Mouse (Mus musculus) thymus, postnatal 10 days (tissue): ENCODE measurements at regions not wholly inside any gene's neighbourhood (a gene's known extent, or its start where the extent isn't known, plus 50 kb on each side); places are given as distances from the start of the nearest gene placed in this dataset.
A peak's percentile ranks its signal among the peaks of the same experiment; 100 is the strongest.
"Not testable (repeated sequence)": the region's sequence is repeated elsewhere in the genome, so short reads cannot be mapped to it uniquely, and the experiment has no call there.

Experiments used
- DNase-seq, 2 experiments: peaks; one replicate each; pipeline ENCODE4 v3.0.0; 2021; ENCODE audit warnings: low spot score in 2 of 2

GRCm38 (mm10) chr17:17293932-17294534 is 80.1 kb upstream of the Riok2 start:
- peak; percentile 74 to 82 for DNase-seq

GRCm38 (mm10) chr17:17295037-17295436 is 79.1 kb upstream of the Riok2 start:
- not testable (repeated sequence) for DNase-seq

- not testable (repeated sequence) for DNase-seq
Measured at GRCm38 (mm10) chr17:17303496-17303895, 70.6 kb upstream of the Riok2 start.
